Mouse (Mus musculus) E14TG2a.4 (cell line): ENCODE results near the gene Litaf.

Source experiments
- H3K27me3 ChIP-seq: 2 replicates; pipeline ENCODE4 v1.6.1; 2014; ENCODE audit warnings: low read length, control low read depth; ENCODE audit not compliant: insufficient read depth
- H3K36me3 ChIP-seq: 2 replicates; pipeline ENCODE4 v1.6.1; 2014; ENCODE audit warnings: low read length, control low read depth; ENCODE audit not compliant: insufficient read depth
- H3K4me1 ChIP-seq: replicated peaks from 2 replicates; pipeline ENCODE4 v1.6.1; 2014; ENCODE audit warnings: low read depth, low read length, control low read depth
- H3K4me3 ChIP-seq: replicated peaks from 2 replicates; pipeline ENCODE4 v1.5.1; 2014; ENCODE audit warnings: mild to moderate bottlenecking, low read length
- H3K9me3 ChIP-seq: 2 replicates; pipeline ENCODE4 v1.6.1; 2014; ENCODE audit warnings: low read length, control low read depth
- CTCF ChIP-seq: conservative IDR thresholded peaks from 2 replicates; pipeline ENCODE4 v1.5.1; 2014; ENCODE audit warnings: low read length
- NANOG ChIP-seq: IDR thresholded peaks from 2 replicates; pipeline ENCODE4 v1.6.1; 2014; ENCODE audit warnings: borderline replicate concordance, low read length, mixed read lengths
- POU5F1 ChIP-seq: IDR thresholded peaks from 2 replicates; pipeline ENCODE4 v1.6.1; 2014; ENCODE audit warnings: low read length, borderline replicate concordance

Litaf gene

DNA sequence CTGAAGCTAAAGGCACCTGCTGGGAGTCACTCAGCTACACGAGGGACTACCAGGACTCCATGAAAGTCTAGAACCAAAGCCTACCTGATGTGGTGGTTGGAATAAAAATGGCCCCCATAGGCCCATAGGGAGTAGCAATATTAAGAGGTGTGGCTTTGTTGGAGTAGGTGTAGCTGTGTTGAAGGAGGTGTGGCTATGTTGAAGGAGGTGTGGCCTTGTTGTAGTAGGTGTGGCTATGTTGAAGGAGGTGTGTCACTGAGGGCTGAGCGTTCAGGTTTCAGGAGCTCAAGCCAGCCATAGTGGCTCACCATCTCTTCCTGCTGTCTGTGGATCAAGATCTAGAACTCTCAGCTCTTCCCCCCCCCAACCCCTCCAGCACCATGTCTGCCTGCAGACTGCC, 125.3 kb downstream of the Litaf start:
- Histone ChIP-seq H3K4me3 (no peak overlapping the region), H3K27me3 (no peaks in the 10 kb centered on the region), H3K4me1 (peaks cover 18% of the 10 kb centered on the region), H3K9me3 (no peaks in the 10 kb centered on the region), H3K36me3 (no peaks in the 10 kb centered on the region)
- TF ChIP-seq NANOG (no peak), POU5F1 (no peak), CTCF (no peak)

DNA sequence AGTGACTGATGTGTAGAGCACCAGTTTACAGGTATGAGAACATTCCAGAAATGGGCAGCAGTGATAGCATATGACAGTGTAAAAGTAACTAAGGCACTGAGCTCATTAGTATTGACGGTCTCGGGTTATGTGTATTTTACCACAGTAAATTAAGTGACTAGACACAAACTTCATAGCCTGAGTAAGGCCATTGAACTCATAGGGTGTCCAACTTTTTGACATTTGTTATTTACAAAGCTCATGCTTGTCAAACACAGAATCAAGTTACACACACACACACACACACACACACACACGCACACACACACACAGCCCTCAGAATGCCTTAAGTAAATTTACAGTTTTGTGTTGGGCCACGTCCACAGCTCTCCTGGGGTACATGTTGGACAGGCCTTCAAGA, 126.0 kb downstream of the Litaf start:
- TF ChIP-seq CTCF, result no peak
- H3K36me3 ChIP-seq, result no peaks in the 10 kb centered on the region
- H3K27me3 ChIP-seq, result no peaks in the 10 kb centered on the region
- no peak overlapping the region for H3K4me3 ChIP-seq
- H3K9me3 ChIP-seq, result no peaks in the 10 kb centered on the region
- H3K4me1 ChIP-seq, result peaks cover 18% of the 10 kb centered on the region

DNA sequence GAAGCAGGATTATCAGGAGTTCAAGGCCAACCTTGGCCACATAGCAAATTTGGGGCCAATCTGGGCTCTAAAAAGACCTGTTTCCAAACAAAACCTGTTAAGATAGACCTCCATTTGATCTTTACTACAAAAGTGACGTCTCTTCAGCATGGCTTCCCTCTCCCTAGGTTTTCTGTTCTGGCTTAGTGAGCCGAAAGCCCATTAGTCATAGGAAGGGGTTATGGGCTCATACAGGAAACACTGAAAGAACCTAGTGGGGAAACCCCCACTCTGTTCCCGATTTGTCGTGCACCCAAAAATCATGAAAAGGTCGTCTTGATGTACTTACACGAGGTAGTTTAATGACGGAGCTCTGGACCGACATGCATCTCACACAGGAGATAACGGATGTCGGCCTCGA, 128.5 kb downstream of the Litaf start:
- no peaks in the 10 kb centered on the region for H3K36me3 ChIP-seq
- 0 out of 2 replicates have a peak, but pooled peaks cover 5% of the 10 kb centered on the region for H3K27me3 ChIP-seq
- H3K4me1 ChIP-seq, result peaks cover 18% of the 10 kb centered on the region
- H3K4me3 ChIP-seq, result no peak overlapping the region
- TF ChIP-seq NANOG (no peak), POU5F1 (no peak), CTCF (no peak)
- H3K9me3 ChIP-seq, result no peaks in the 10 kb centered on the region

GRCm38 (mm10) chr16:10936700-10937319, 129.1 kb downstream of the Litaf start:
- TF ChIP-seq NANOG (no peak), CTCF (no peak), POU5F1 (no peak)
- 0 out of 2 replicates have a peak, but pooled peaks cover 5% of the 10 kb centered on the region for H3K27me3 ChIP-seq

DNA sequence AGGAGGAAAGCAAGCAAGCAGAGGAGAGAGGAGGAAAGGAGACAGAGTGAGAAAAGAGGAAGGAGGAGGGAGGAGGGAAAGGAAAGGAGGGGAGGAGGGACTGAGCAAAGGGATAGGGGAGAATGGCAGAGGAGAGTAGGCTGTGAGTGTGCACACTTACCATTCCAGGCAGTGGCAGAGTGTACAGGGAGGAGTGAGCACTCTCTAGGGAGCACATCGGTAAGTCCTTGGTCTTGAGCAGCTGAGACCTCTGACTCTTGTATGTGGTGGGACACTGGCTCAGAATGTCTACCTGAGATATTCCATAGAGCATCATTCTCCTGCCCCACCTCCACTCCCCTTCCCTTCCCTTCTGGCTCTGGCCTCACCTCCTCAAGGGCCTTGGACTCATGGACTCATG, 131.9 kb downstream of the Litaf start:
- H3K27me3 ChIP-seq, result 0 out of 2 replicates have a peak, but pooled peaks cover 5% of the 10 kb centered on the region
- peaks cover 18% of the 10 kb centered on the region for H3K4me1 ChIP-seq
- H3K36me3 ChIP-seq, result no peaks in the 10 kb centered on the region
- H3K4me3 ChIP-seq, result no peak overlapping the region
- no peak for TF ChIP-seq NANOG
- H3K9me3 ChIP-seq, result peaks cover 5% of the 10 kb centered on the region; the same call in 1 of the 2 replicates

More at GRCm38 (mm10) chr16:10936700-10937319, 129.1 kb downstream of the Litaf start:
- Histone ChIP-seq H3K4me3 (no peak overlapping the region), H3K36me3 (no peaks in the 10 kb centered on the region), H3K9me3 (no peaks in the 10 kb centered on the region), H3K4me1 (peaks cover 18% of the 10 kb centered on the region)

GRCm38 (mm10) chr16:10933372-10933771, 132.6 kb downstream of the Litaf start:
- no peak for TF ChIP-seq NANOG
- no peak for TF ChIP-seq POU5F1
- no peak for TF ChIP-seq CTCF
- H3K4me1 ChIP-seq, result peaks cover 18% of the 10 kb centered on the region
- 0 out of 2 replicates have a peak, but pooled peaks cover 5% of the 10 kb centered on the region for H3K27me3 ChIP-seq
- H3K36me3 ChIP-seq, result no peaks in the 10 kb centered on the region
- peaks cover 5% of the 10 kb centered on the region; the same call in 1 of the 2 replicates for H3K9me3 ChIP-seq
- H3K4me3 ChIP-seq, result no peak overlapping the region

DNA sequence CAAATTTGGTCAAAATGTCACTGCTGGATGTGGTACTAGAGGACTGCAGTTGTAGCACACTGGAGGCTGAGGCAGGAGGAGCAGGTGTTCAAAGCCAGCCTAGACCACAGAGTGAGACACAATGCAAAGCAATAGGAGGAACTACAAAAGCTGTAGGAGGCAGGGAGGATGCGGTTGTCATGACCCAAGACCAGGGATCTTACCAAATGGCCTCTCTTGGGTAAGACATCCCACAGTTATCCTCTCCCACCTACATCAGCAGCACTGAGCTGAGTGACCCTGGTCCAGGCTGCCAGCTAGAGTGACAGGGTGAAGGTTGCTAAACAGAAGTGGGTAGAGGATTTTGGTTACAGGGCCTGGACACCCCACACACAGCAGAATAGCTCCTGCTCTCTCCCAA, 138.9 kb downstream of the Litaf start:
- TF ChIP-seq NANOG (no peak), CTCF (no peak), POU5F1 (no peak)
- Histone ChIP-seq H3K4me1 (peaks cover 8% of the 10 kb centered on the region), H3K27me3 (no peaks in the 10 kb centered on the region), H3K4me3 (no peak overlapping the region), H3K9me3 (peaks cover 5% of the 10 kb centered on the region; the same call in 1 of the 2 replicates), H3K36me3 (no peaks in the 10 kb centered on the region)

- Histone ChIP-seq H3K36me3 (no peaks in the 10 kb centered on the region), H3K4me1 (peaks cover 8% of the 10 kb centered on the region), H3K9me3 (peaks cover 5% of the 10 kb centered on the region; the same call in 1 of the 2 replicates), H3K4me3 (no peak overlapping the region), H3K27me3 (no peaks in the 10 kb centered on the region)
- TF ChIP-seq CTCF, result no peak
- TF ChIP-seq POU5F1, result no peak
- TF ChIP-seq NANOG, result no peak
Observed at GRCm38 (mm10) chr16:10925591-10926180, 140.3 kb downstream of the Litaf start.

DNA sequence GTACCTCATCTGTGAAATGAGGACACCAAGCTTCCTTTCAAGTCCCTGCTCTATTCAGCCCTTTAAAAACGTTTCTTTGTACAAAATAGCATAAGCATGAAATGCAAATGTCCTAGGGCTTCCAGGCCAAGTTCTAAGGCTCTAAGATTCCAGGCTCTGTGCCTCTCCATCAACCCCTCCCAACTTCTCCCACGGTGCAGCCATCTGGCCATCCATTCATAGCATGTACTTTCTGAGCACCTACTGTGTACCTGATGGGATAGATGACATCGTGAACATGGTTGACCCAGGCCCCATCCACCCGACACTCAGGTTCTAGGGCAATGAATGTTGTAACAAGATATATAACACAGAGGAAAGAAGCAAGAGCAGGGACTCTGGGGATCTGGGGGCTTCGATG, 142.4 kb downstream of the Litaf start:
- no peaks in the 10 kb centered on the region for H3K36me3 ChIP-seq
- TF ChIP-seq CTCF (no peak), NANOG (no peak), POU5F1 (no peak)

More for the DNA sequence above, 142.4 kb downstream of the Litaf start:
- H3K9me3 ChIP-seq, result no peaks in the 10 kb centered on the region
- H3K4me1 ChIP-seq, result peaks cover 8% of the 10 kb centered on the region
- H3K4me3 ChIP-seq, result no peak overlapping the region
- H3K27me3 ChIP-seq, result peaks cover 4% of the 10 kb centered on the region; the same call in 1 of the 2 replicates
